Mouse (Mus musculus) limb, embryonic 10.5 days (tissue): Measurements from ENCODE around the gene Efcab3. TPM values are rescaled to one million over a fixed set of nuclear protein-coding genes. Genes with fewer than 3 reads are reported as not detected.
"Not testable (repeated sequence)": the region's sequence is repeated elsewhere in the genome, so short reads cannot be mapped to it uniquely, and the experiment has no call there.

Experiments
- DNase-seq: peaks from one replicate; pipeline ENCODE4 v3.0.0-alpha.2; 2017; ENCODE audit warnings: low spot score
- H3K27ac ChIP-seq: fragments of 300-500 bp; sonication (generic); 2 replicates; pipeline ENCODE4 v1.5.1; 2016; ENCODE audit warnings: mild to moderate bottlenecking
- H3K27me3 ChIP-seq: fragments of 300-500 bp; sonication (generic); 2 replicates; pipeline ENCODE4 v1.6.1; 2016; ENCODE audit warnings: low read depth, mild to moderate bottlenecking; ENCODE audit not compliant: poor library complexity, severe bottlenecking
- H3K36me3 ChIP-seq: fragments of 300-500 bp; sonication (generic); 2 replicates; pipeline ENCODE4 v1.6.1; 2016; ENCODE audit warnings: mild to moderate bottlenecking, moderate library complexity
- H3K4me1 ChIP-seq: fragments of 300-500 bp; sonication (generic); 2 replicates; pipeline ENCODE4 v1.6.1; 2016
- H3K4me3 ChIP-seq: fragments of 300-500 bp; sonication (generic); 2 replicates; pipeline ENCODE4 v1.5.1; 2016; ENCODE audit warnings: mild to moderate bottlenecking, moderate library complexity
- H3K9me3 ChIP-seq: fragments of 300-500 bp; sonication (generic); replicated peaks from 2 replicates; pipeline ENCODE4 v1.6.1; 2016; ENCODE audit warnings: mild to moderate bottlenecking
- WGBS: fragments of 180-500 bp; shearing (Covaris S2); methylation state at CpG from one replicate; pipeline ENCODE4 v1.1.7; 2016; 5-methylcytosine and 5-hydroxymethylcytosine counted together
- polyA plus RNA-seq: library from polyadenylated mRNA; unstranded; fragments of >200 nt; fragmentation: Nextera tagmentation; extraction: Ambion mirVana; gene quantifications from 2 replicates; pipeline ENCODE4 v1.2.1, GENCODE M21; 2016

The Efcab3 gene
- not detected in 2 replicates for polyA plus RNA-seq

DNA sequence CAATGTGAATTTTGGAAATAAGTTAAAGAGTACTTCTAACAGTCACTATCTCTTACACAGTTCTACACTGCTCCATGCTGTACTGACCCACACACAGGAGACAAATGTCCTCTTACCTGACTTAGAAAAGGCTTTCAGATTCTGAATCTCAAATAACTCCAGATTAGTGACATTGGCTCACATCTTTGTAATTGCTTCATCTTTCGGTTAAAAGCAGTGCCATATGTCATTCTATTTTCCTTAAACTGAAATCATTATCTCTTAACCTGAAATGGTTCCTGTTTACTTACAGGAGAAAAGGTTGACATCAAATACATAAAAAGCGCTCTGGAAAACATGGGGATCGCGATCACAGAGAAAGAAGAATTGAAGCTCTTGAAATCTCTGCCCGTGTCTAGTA is at the start of gene Efcab3:
Gene Efcab3 (plus strand): TSS at position 301 of the 400 bp plus-strand sequence.
- no peaks in the 10 kb centered on the region for H3K27me3 ChIP-seq
- no peak within 1 kb of the TSS for H3K27ac ChIP-seq
- no peaks in the 10 kb centered on the region for H3K36me3 ChIP-seq
- H3K9me3 ChIP-seq, result no peaks in the 10 kb centered on the region
- no peaks in the 10 kb centered on the region for H3K4me1 ChIP-seq
- 92% methylated on average over 5 of the region's 5 CpGs for whole genome bisulfite sequencing
- no peak within 1 kb of the TSS for H3K4me3 ChIP-seq
- no peak for DNase-seq

DNA sequence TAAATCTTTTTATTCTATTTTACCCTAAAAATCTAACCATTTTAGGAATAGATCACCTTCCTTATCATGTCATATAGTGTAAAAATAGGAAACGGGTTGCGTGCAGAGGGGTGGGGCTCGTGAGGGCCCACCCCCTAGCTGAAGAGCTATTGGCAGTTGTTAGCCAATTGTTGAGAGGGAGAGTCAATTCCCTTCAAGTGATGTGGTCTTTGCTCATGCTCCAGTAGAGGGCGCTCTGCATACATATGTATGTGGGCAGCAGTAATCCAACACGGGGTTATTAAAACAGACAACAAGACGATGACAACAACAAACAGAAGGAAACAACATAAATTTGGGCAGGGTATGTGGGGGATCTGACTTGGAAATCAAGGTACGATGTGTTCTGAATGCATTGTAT is 42.3 kb upstream of the Efcab3 start:
- no peak overlapping the region for H3K4me3 ChIP-seq
- H3K4me1 ChIP-seq, result no peaks in the 10 kb centered on the region
- no peaks in the 10 kb centered on the region for H3K9me3 ChIP-seq
- no peak overlapping the region for H3K27ac ChIP-seq
- no peaks in the 10 kb centered on the region for H3K27me3 ChIP-seq
- H3K36me3 ChIP-seq, result no peaks in the 10 kb centered on the region
- no peak for DNase-seq
- 74% methylated on average over 7 of the region's 7 CpGs for WGBS

GRCm38 (mm10) chr11:105028744-105029348 is 34.5 kb upstream of the Efcab3 start:
- no peak for DNase-seq
- H3K4me3 ChIP-seq, result no peak overlapping the region
- no peaks in the 10 kb centered on the region for H3K36me3 ChIP-seq
- no peaks in the 10 kb centered on the region for H3K9me3 ChIP-seq
- H3K27ac ChIP-seq, result no peak overlapping the region
- 32% methylated on average over 6 of the region's 6 CpGs for WGBS
- H3K27me3 ChIP-seq, result no peaks in the 10 kb centered on the region
- H3K4me1 ChIP-seq, result peaks cover 5% of the 10 kb centered on the region

- Histone ChIP-seq H3K27me3 (no peaks in the 10 kb centered on the region), H3K4me3 (no peak overlapping the region), H3K36me3 (no peaks in the 10 kb centered on the region), H3K27ac (no peak overlapping the region), H3K4me1 (peaks cover 5% of the 10 kb centered on the region), H3K9me3 (no peaks in the 10 kb centered on the region)
- whole genome bisulfite sequencing, result 85% methylated on average over 8 of the region's 8 CpGs
- DNase-seq, result no peak
These were observed 33.9 kb upstream of the Efcab3 start for GRCm38 (mm10) chr11:105029525-105029924.

DNA sequence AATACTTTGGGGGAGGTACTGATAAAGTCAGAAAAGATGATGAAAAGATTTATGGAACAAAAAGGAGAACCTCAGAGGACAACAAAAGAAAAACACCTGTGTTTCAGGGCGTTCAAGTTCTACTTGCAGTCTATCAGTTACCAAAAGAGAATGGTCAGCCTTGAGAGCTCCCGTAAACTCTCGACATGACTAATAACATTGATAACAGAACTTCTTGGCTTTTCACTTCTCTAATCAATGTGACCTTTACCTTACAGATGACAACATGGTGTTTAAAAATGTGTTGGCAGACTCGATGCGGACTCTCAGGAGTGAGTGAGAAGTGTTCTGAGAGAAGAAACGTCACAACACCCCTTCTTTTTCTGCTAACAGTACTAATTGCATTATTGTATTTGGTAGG is 33.2 kb upstream of the Efcab3 start:
- no peaks in the 10 kb centered on the region for H3K27me3 ChIP-seq
- H3K4me1 ChIP-seq, result peaks cover 5% of the 10 kb centered on the region
- H3K27ac ChIP-seq, result no peak overlapping the region
- H3K4me3 ChIP-seq, result no peak overlapping the region
- no peaks in the 10 kb centered on the region for H3K9me3 ChIP-seq
- no peak for DNase-seq
- H3K36me3 ChIP-seq, result no peaks in the 10 kb centered on the region
- 86% methylated on average over 6 of the region's 6 CpGs for WGBS

DNA sequence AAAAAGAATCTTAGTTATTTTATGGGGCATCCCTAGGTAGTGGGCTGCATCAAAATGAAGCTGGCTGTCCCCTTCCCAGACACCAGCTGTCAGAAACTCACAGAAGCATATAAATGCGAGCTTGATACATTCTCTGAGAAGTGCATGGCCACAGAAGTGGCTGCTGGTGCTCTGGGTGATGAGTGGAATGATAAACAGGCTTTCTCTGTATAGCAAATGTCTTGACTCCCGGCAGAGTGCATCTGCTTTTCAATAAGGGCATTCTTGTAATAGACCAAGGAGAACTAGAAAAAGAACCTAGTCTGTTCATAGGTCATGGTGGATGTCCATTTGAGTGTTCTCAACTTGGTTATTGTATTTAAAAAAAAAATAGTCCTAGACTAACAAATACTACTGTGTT is 32.3 kb upstream of the Efcab3 start:
- 76% methylated on average over 2 of the region's 2 CpGs for WGBS
- Histone ChIP-seq H3K27me3 (no peaks in the 10 kb centered on the region), H3K4me1 (peaks cover 5% of the 10 kb centered on the region), H3K4me3 (no peak overlapping the region), H3K36me3 (no peaks in the 10 kb centered on the region), H3K9me3 (no peaks in the 10 kb centered on the region), H3K27ac (no peak overlapping the region)
- no peak for DNase-seq

GRCm38 (mm10) chr11:105035081-105035480 is 28.3 kb upstream of the Efcab3 start:
- no peak for DNase-seq
- Histone ChIP-seq H3K4me1 (no peaks in the 10 kb centered on the region), H3K9me3 (no peaks in the 10 kb centered on the region), H3K27ac (no peak overlapping the region), H3K4me3 (no peak overlapping the region), H3K27me3 (no peaks in the 10 kb centered on the region), H3K36me3 (no peaks in the 10 kb centered on the region)
- 84% methylated on average over 1 of the region's 1 CpGs for WGBS

- not testable (repeated sequence) for H3K4me1 ChIP-seq, H3K4me3 ChIP-seq, H3K27ac ChIP-seq, H3K36me3 ChIP-seq, H3K27me3 ChIP-seq, H3K9me3 ChIP-seq, DNase-seq
- WGBS, result 86% methylated on average over 22 of the region's 22 CpGs
These were observed 49.1 kb downstream of the Efcab3 start for GRCm38 (mm10) chr11:105112448-105112847.

GRCm38 (mm10) chr11:105117814-105118213 is 54.4 kb downstream of the Efcab3 start:
- WGBS, result 87% methylated on average over 7 of the region's 7 CpGs
- no peak overlapping the region for H3K4me3 ChIP-seq
- H3K9me3 ChIP-seq, result no peaks in the 10 kb centered on the region
- H3K4me1 ChIP-seq, result no peaks in the 10 kb centered on the region
- no peak overlapping the region for H3K27ac ChIP-seq
- DNase-seq, result no peak
- no peaks in the 10 kb centered on the region for H3K27me3 ChIP-seq
- H3K36me3 ChIP-seq, result no peaks in the 10 kb centered on the region

DNA sequence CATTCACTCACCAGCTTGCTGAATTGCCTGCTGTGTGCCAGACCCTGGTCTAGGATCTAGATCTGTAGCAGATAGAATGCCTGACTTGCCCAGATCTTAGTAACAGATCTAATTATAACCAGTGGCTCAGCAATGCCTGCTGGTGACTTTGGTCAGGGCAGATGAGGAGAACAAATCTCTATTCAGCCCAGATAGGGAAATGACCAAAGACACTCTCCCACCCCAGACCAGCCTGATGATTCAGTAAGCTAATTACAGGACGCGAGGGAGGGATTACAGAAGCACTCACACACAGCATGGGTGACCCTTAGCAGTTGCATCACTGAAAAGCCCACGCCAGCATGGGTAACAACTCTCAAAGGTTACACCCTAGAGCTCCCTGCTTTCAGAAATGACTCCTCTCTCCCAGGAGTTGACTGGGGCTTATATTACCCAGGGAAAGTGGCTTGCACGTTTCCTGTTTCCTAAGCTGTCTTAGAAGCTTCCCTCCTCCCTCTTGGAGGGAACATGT is 57.2 kb downstream of the Efcab3 start:
- Histone ChIP-seq H3K4me1 (peaks cover 6% of the 10 kb centered on the region; the same call in 1 of the 2 replicates), H3K27me3 (no peaks in the 10 kb centered on the region), H3K4me3 (no peak overlapping the region), H3K27ac (no peak overlapping the region), H3K9me3 (no peaks in the 10 kb centered on the region), H3K36me3 (no peaks in the 10 kb centered on the region)
- no peak for DNase-seq
- WGBS, result 48% methylated on average over 4 of the region's 4 CpGs

DNA sequence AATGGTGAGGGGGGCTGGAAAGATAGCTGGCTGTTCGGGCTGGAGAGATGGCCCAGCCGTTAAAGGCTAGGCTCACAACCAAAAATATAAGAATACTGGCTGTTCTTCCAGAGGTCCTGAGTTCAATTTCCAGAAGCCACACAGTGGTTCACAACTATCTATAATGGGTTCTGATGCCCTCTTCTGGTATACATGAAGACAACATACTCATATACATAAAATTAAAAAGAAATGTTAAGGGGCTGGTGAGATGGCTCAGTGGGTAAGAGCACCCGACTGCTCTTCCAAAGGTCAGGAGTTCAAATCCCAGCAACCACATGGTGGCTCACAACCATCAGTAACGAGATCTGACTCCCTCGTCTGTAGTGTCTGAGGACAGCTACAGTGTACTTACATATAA is 58.4 kb downstream of the Efcab3 start:
- not testable (repeated sequence) for H3K27me3 ChIP-seq, H3K4me1 ChIP-seq, H3K27ac ChIP-seq, H3K4me3 ChIP-seq, H3K9me3 ChIP-seq, DNase-seq, H3K36me3 ChIP-seq
- WGBS, result 80% methylated on average over 5 of the region's 5 CpGs

GRCm38 (mm10) chr11:105123986-105124385 is 60.6 kb downstream of the Efcab3 start:
- Histone ChIP-seq H3K4me1 (peaks cover 18% of the 10 kb centered on the region), H3K36me3 (peaks cover 7% of the 10 kb centered on the region), H3K4me3 (no peak overlapping the region), H3K27ac (no peak overlapping the region), H3K27me3 (no peaks in the 10 kb centered on the region), H3K9me3 (no peaks in the 10 kb centered on the region)
- DNase-seq, result peak; percentile 69
- 10% methylated on average over 9 of the region's 9 CpGs for WGBS

DNA sequence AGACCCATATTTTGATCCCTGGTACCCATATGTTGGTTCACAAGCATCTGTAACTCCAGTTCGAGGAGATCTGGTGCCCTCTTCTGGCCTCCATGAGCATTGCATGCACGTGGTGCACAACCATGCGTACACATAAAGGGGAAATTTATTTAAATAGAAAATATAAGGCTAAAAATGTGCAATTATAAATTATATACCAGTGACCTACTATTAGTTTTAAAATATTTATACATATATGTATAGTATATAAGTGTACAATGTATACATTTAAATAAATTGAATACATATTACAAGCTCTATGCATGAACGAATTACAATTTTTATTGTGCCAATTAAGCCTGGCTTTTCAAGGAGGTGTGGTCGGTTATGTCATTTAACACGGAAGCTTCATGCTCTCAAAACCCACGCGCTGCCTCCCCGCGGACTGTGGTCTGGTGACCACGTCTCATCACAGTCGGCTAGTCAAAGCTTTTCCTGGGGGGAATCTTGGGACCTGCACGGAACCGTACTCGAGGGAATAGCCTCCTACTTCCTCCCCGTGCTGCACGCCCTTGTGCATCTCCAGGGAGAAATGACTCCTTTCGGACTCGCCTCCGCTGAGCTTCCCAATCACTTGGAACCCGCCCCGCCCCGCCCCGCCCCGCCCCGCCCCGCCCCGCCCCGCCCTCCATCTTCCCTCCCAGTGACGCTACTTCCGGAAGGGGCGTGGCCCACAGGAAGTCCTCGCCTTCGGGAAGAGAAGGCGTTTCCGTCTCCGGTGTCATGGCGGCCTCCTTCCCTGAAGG is 62.5 kb downstream of the Efcab3 start, which contains the start of gene Mettl2:
Gene Mettl2 (plus strand): TSS at position 691 of the 785 bp plus-strand sequence.
- Histone ChIP-seq H3K9me3 (no peaks in the 10 kb centered on the region), H3K4me3 (peak within 1 kb of the TSS; percentile 87), H3K4me1 (peaks cover 18% of the 10 kb centered on the region), H3K27me3 (no peaks in the 10 kb centered on the region), H3K36me3 (peaks cover 26% of the 10 kb centered on the region), H3K27ac (peak within 1 kb of the TSS; percentile 79)
- peak; percentile 92 for DNase-seq
- 1% methylated on average over 38 of the region's 38 CpGs for WGBS
